Mouse (Mus musculus) G1E (cell line): ENCODE data around the gene Dnah14.

Experiments used
- CTCF ChIP-seq: IDR thresholded peaks from 2 replicates; pipeline ENCODE4 v1.5.1; 2012; ENCODE audit warnings: low read depth, low read length, inconsistent platforms, mixed read lengths
- GATA1 ChIP-seq: IDR thresholded peaks from 2 replicates; pipeline ENCODE4 v1.6.1; 2012; ENCODE audit warnings: borderline replicate concordance, low read length, inconsistent platforms, mixed read lengths
- POLR2AphosphoS5 ChIP-seq: IDR thresholded peaks from 2 replicates; pipeline ENCODE4 v1.6.1; 2012; ENCODE audit warnings: low read depth, low read length, inconsistent platforms; ENCODE audit not compliant: insufficient replicate concordance
- TAL1 ChIP-seq: conservative IDR thresholded peaks from 2 replicates; pipeline ENCODE4 v1.6.1; 2012; ENCODE audit warnings: low read depth, low read length, inconsistent platforms, mixed read lengths

- no peak for TF ChIP-seq CTCF
- no peak for TF ChIP-seq GATA1
- TF ChIP-seq TAL1: no peak
- TF ChIP-seq POLR2AphosphoS5: no peak; the same call in 1 of the 2 replicates
Observed at GRCm38 (mm10) chr1:181811481-181812223, 235.3 kb downstream of the Dnah14 start.
